Mouse (Mus musculus) lung, postnatal 4 days (tissue): ENCODE measurements around the gene Arhgef17.

ENCODE experiments used
- DNase-seq, 2 experiments: peaks; one replicate each; pipeline ENCODE4 v3.0.0; 2021

The Arhgef17 gene

DNA sequence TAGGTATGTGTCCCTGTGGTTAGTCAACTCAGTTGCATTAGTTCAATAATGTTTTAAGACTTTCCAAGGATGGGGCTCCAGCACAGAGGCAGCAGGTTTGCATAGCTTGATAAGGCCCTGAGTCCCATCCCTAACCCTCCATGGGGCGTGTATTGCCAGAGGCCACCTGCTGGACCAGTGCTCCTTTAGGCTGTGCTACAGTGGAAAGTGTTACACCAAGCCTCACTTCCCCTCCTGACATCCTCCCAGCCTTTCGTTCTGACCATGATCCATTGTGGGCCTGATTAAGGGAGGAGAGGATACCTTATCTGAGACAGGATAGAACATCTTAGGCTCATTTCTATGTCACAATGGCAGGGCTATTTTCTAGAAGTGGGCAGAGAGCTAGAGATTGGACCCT lies 88.0 kb downstream of the Arhgef17 start:
- no peak for DNase-seq

DNA sequence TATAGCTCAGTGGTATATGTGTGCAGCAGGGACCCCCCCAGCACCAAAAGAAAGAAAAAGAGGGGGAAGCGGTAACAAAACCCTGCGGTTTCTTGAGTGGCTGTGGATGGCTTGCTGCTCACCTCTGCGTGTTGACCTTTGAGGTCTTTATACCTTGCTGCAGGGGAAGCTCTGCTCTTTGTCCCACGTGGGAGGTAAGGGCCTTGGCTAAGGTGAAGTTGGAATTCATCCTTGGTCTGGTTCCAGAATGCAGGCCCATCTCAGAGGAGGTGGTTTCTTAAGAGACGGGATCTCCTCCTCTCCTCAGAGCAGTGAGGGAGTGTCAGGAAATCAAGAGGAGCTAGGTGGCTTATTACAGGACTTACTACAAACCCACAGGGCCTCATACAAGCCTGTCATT lies 89.7 kb downstream of the Arhgef17 start:
- DNase-seq, result peak in 1 of 2 experiments; percentile 4

DNA sequence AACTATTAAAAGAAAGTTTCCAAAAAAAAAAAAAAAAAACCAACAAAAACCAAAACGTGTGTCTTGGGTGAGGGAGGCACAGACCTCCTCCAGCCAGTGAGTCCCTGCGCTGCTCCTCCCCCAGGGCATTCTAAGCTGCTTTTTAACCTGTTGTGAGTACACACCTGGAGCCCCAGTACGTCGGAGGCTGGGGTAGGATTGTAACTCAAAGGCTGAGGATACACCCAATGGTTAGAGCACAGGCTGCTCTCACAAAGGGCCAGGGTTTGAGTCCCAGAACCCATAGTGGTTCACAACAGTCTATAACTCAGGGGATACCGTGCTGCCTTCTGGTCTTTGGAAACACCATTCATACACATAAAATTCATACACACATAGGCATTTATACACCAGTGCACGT lies 90.3 kb downstream of the Arhgef17 start:
- no peak for DNase-seq

DNA sequence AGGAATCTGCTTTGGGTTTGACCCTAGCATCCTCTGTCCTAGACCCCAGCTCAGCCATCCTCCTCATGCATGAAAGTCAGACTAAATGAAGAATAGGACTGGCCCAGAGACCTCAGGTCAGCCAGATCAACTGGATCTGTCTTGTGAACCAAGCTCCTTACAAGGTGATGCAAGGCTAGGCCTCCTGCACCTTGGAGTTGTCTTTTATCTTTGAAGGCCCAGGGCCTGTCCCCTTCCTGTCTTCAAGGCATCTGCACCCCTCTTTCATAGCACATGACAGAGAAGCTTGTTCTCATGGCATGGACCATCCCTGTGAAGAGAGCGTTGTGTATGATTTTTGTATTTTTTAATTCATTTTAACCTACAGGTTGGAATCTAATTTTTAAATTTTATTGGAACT lies 91.0 kb downstream of the Arhgef17 start:
- no peak for DNase-seq

DNA sequence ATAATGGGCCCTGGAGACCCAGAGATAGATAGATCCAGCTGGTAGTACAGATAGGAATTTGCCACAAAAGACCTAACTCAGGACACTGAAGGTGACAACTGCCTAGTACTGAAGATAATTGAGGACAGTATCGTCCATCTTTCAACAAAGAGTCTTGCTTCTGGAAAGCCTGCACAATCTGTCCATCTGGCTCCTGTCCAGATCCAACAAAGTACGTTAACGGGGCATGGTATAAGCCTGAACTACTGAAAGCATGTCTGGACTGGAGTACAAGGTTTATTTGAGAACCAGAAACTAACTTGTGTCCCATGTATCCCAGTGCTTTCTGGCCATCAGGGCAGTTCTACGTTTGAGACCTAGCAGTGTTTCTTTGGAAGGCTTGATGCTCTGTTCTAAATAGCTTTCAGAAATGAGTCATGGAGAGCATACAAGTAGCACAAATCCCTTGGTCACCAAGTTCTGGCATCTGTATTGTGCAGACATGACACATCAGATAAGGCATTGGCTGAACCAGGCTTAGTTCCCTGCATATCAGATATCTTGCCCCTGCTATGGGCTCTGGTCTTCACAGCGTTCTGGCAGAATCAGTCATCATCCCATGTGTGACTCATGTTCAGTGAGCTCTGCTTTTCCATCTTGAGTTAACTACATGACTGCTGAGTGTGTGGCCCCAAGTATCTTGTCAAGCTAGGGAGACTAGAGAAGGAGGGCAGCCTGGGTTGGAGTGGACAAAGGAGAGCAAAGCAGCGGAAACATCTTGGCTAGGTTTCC lies 92.1 kb downstream of the Arhgef17 start:
- DNase-seq, result peak in 1 of 2 experiments; percentile 3

DNA sequence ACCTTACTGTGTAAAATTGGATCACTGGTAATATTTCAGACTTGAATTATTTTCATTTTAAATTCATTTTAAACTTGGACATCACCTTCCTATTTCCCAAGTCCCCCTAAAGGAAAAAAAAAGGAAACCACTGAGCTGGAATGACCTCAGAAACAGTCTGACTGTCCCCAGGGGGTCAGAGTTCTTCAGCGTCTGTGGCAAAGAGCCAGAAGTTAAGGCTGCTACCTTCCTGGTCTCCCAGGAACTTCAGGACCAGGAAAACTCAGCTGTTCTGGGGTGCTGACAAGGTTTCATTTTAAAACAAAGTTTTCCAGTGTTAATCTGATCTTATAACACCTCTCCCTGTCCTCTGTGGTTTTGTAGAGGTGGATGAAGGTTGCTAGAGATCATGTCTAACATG lies 94.2 kb downstream of the Arhgef17 start:
- no peak for DNase-seq

DNA sequence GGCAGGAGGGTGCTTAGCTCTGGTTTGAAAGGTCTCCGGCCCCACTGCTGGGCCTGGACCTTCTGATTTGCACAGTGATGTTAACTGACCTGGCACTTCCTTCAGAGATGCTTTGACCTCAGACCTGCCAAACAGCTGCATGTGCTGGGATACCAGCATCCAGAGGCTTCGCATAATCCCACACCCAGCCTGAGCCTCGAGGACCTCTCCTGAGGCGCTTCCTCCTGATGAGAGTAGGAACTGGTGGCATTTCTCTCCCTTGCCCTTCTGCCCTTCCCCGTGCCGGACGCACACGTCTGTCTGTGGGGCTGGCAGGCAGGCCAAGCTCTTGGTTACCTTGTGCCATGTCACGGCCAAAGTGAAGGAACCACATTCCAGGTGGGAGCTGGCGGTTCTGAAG lies 95.2 kb downstream of the Arhgef17 start:
- no peak for DNase-seq

DNA sequence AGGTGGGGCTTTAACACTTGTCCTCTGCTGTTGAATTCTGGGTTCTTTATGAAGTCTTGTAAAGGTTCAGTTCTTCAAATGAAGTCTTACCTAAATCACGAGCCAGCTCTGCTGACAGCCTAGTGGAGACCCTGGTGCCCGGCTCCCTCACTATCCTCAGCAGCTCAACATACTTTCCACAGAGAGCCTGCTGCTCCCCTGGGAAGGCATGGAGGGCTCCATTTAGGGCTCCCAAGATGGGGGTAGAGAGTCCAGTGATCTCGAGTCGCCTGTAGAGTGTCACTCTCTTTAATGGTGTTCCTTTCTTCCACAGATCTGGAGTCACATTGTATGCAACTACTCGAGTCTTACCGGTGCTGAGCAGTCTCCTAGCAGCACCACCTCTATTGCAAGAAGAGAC lies 96.2 kb downstream of the Arhgef17 start:
- DNase-seq, result no peak

DNA sequence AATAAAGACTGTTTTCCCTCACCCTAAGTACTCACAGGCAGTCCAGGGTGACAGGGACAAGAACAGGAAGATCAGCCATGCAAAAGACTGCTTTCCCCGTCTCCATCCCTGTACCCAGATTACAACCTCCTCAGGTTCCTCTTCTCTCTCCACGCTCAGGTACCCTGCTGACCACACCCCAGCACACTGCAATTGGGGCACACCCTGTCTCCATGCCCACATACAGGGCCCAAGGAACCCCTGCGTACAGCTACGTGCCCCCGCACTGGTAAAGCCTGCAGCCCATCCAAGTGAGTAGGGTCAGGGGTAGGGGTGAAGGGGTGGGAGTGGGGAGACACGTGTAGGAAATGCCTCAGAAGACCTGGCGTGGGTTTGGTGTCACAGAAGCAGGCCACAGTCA lies 96.7 kb downstream of the Arhgef17 start:
- peak in 1 of 2 experiments; percentile 3 for DNase-seq

DNA sequence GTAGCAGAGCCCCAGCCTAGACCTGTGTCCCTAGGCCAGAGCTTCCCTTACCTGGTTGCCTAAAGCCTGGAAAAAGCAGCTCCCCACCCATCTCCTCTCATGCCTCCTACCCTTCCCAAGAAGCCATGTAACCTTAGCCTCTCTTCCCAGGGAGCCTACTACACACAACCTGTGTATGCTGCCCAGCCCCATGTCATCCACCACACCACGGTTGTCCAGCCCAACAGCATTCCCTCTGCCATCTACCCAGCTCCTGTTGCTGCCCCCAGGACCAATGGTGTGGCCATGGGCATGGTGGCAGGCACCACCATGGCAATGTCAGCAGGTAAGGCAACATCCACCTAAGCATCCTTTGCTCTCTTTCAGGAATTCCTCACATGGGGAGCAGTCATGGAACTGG lies 98.0 kb downstream of the Arhgef17 start:
- no peak for DNase-seq

DNA sequence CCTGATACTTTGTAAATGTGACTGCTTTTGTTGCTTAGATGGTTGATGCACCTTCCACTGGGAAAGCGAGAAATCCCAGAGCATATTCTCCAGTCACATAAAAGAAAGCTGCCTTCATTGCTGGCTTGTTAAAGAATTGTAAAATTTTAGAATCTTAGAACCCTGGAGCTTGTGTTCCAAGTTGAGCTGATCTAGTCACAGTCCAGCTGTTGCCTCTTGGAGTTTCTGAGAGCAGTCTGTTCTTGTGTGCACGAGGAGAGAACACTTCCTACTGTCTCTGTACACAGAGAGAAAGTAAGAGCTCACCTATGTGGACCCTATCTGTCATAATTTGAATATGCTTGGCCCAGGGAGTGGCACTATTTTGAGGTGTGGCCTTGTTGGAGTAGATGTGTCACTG lies 103.4 kb downstream of the Arhgef17 start:
- no peak for DNase-seq

DNA sequence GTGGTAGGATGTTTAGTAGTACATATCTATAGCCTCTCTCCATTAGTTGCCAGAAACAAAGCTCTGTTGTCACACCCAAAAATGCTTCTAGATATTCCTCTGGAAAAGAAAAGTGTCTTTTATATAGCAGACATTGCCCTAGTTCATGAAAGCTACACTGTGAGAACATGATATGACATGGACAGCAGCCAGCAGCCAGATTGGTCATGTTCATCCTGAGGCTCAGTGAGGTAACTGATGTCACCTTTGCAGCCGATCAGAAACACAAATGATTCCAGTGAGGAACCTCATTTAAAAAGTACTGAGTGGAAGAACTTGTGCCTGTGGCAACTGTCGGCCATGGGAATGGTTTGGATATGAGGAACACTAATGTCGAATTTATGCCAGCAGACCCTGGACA lies 107.2 kb downstream of the Arhgef17 start:
- DNase-seq, result no peak
